Mouse (Mus musculus) neural tube, embryonic 12.5 days (tissue): ENCODE data around the gene Plcb1. TPM values are rescaled to one million over a fixed set of nuclear protein-coding genes. Genes with fewer than 3 reads are reported as not detected.
"Not testable (repeated sequence)": the region's sequence is repeated elsewhere in the genome, so short reads cannot be mapped to it uniquely, and the experiment has no call there.

Source experiments
- ATAC-seq: fragments of 200-750 bp; cut with Nextera tagmentation; 2 replicates; pipeline ENCODE4 v1.8.0; 2017; ENCODE audit warnings: low read depth, mild to moderate bottlenecking, moderate TSS enrichment, moderate library complexity; ENCODE audit not compliant: low FRiP score
- H3K27ac ChIP-seq: fragments of 300-500 bp; sonication (generic); 2 replicates; pipeline ENCODE4 v1.5.1; 2016
- H3K27me3 ChIP-seq: fragments of 300-500 bp; sonication (generic); replicated peaks from 2 replicates; pipeline ENCODE4 v1.6.1; 2016; ENCODE audit warnings: mild to moderate bottlenecking
- H3K36me3 ChIP-seq: fragments of 300-500 bp; sonication (generic); 2 replicates; pipeline ENCODE4 v1.6.1; 2016; ENCODE audit warnings: mild to moderate bottlenecking
- H3K4me1 ChIP-seq: fragments of 300-500 bp; sonication (generic); 2 replicates; pipeline ENCODE4 v1.6.1; 2016
- H3K4me2 ChIP-seq: fragments of 300-500 bp; sonication (generic); replicated peaks from 2 replicates; pipeline ENCODE4 v1.6.1; 2016; ENCODE audit warnings: mild to moderate bottlenecking
- H3K4me3 ChIP-seq: fragments of 300-500 bp; sonication (generic); 2 replicates; pipeline ENCODE4 v1.5.1; 2016
- H3K9ac ChIP-seq: fragments of 300-500 bp; sonication (generic); 2 replicates; pipeline ENCODE4 v1.6.1; 2016; ENCODE audit warnings: mild to moderate bottlenecking
- H3K9me3 ChIP-seq: fragments of 300-500 bp; sonication (generic); 2 replicates; pipeline ENCODE4 v1.6.1; 2016; ENCODE audit warnings: mild to moderate bottlenecking
- WGBS: fragments of 180-500 bp; shearing (Covaris S2); methylation state at CpG from one replicate; pipeline ENCODE4 v1.1.7; 2016; 5-methylcytosine and 5-hydroxymethylcytosine counted together
- polyA plus RNA-seq: library from polyadenylated mRNA; unstranded; fragments of >200 nt; fragmentation: Nextera tagmentation; extraction: Ambion mirVana; gene quantifications from 2 replicates; pipeline ENCODE4 v1.2.1, GENCODE M21; 2016

Plcb1 gene
- polyA plus RNA-seq, 1 experiment from 2014 or later: 29.0 TPM

DNA sequence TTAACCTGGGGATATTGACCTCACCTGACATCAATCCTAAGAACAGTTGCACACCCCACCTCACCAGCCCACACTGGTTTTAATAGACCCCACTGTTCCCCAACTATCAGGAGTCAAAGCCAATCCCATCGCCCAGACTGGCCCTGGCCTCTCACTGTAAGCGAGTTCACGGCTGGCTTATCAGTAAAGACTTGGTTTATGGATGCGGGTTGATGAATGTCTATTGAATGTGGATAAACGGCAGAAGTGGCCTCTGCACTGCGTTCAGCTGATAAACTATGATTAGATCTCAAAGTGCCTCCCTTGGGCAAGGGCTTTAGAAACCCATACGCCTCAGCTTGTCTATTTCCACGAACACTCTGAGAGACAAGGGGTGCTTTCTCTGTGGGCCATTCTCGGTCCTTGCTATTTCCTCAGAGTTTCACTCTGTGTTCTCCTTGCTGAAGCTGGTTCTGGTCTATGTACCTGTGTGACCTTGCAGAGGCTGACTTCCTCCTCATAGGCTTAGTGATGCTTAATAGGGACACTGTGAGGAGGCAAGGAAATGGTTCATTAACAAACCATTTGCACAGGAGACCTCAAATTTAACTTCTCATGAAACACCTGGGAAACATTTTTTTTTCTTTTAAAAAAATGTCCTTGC, 203.9 kb downstream of the Plcb1 start:
- H3K4me2 ChIP-seq: no peak overlapping the region

DNA sequence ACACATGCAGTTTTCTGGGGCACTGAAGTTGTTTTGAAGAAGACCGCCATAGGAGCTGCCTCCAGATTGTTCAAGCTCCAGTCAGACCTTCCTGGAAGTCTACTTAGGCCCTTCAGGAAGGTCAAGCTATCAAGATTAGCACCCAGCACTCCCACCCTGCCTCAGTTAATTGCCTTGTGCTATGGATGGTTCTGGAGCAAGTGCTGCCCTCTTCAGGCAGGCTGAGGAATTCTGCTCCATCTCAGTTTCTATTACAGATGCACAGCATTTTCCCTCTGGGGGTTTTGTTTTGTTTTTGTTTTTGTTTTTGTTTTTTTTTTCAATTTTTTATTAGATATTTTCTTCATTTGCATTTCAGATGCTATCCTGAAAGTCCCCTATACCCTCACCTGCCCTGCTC, 221.3 kb downstream of the Plcb1 start:
- Histone ChIP-seq H3K4me2 (no peak overlapping the region), H3K9me3 (no peaks in the 10 kb centered on the region)
- WGBS: 90% methylated on average over 1 of the region's 1 CpGs

More for the DNA sequence above, 203.9 kb downstream of the Plcb1 start:
- H3K9me3 ChIP-seq: no peaks in the 10 kb centered on the region
- no peak for ATAC-seq
- no peaks in the 10 kb centered on the region for H3K36me3 ChIP-seq
- H3K27me3 ChIP-seq: no peaks in the 10 kb centered on the region
- no peak overlapping the region for H3K27ac ChIP-seq
- 79% methylated on average over 9 of the region's 9 CpGs for WGBS
- H3K4me3 ChIP-seq: no peak overlapping the region
- no peaks in the 10 kb centered on the region for H3K4me1 ChIP-seq
- H3K9ac ChIP-seq: no peak overlapping the region

DNA sequence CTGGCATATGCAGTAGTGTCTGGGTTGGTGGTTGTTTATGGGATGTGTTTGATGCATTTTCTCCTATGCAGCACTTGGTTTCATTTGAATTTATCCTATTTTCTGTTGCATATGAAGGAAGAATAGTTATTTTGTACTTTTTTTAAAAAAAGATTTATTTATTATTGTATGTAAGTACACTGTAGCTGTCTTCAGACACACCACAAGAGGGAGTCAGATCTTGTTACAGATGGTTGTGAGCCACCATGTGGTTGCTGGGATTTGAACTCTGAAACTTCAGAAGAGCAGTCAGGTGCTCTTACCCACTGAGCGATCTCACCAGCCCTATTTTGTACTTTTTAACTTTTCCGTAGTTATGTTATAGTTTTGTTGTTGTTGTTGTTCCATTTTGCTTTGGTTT, 222.0 kb downstream of the Plcb1 start:
- not testable (repeated sequence) for H3K4me1 ChIP-seq, H3K9me3 ChIP-seq, H3K9ac ChIP-seq, H3K27me3 ChIP-seq, ATAC-seq, H3K36me3 ChIP-seq, H3K27ac ChIP-seq, H3K4me2 ChIP-seq, H3K4me3 ChIP-seq
- 94% methylated on average over 2 of the region's 2 CpGs for WGBS

More for the DNA sequence above, 221.3 kb downstream of the Plcb1 start:
- no peak for ATAC-seq
- no peaks in the 10 kb centered on the region for H3K36me3 ChIP-seq
- H3K27me3 ChIP-seq: no peaks in the 10 kb centered on the region
- H3K4me3 ChIP-seq: no peak overlapping the region
- H3K9ac ChIP-seq: no peak overlapping the region
- no peak overlapping the region for H3K27ac ChIP-seq
- no peaks in the 10 kb centered on the region for H3K4me1 ChIP-seq

DNA sequence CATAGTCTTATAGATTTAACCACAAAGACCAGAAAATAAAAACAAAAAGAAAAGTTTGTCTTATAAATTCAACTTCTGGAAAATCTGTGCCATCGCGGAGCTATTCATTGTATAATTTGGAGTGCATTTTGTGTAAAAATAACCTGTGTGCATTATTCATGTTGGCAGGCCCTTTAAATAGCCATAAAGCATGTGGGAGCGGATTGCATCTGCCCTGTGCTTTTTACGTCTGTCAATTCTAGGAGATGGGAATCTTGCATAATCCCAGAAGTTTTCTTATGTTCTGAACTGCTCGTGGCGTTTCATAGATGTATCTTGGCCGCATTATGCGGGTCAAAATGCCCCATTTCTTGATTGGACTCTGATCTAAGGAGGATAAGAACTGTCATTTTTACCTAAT, 224.5 kb downstream of the Plcb1 start:
- H3K27ac ChIP-seq: no peak overlapping the region
- no peak for ATAC-seq
- H3K9me3 ChIP-seq: no peaks in the 10 kb centered on the region
- H3K27me3 ChIP-seq: no peaks in the 10 kb centered on the region
- H3K4me2 ChIP-seq: no peak overlapping the region
- no peak overlapping the region for H3K9ac ChIP-seq
- no peaks in the 10 kb centered on the region for H3K36me3 ChIP-seq
- H3K4me3 ChIP-seq: no peak overlapping the region
- no peaks in the 10 kb centered on the region for H3K4me1 ChIP-seq
- 80% methylated on average over 8 of the region's 8 CpGs for WGBS

DNA sequence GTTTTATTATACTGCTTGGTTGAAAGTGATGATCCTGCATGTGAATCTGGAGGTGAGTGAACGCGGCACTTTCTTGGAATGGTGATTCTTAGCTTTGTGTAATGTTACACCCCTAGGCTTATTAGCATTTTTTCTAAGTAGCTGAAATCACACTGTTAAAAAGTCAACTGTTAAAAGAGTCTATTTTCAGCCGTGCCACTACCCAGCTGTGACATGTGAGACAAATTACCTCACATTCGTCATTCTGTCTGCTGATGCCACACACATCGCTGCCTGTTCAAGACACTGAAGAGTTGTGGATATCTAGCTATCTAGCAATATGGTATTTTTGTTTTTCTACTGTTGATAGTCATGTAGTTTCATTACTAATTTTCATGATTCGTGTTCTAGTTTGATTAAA, 229.6 kb downstream of the Plcb1 start:
- Histone ChIP-seq H3K9ac (no peak overlapping the region), H3K9me3 (no peaks in the 10 kb centered on the region), H3K27me3 (no peaks in the 10 kb centered on the region), H3K4me3 (no peak overlapping the region), H3K36me3 (no peaks in the 10 kb centered on the region), H3K4me1 (no peaks in the 10 kb centered on the region), H3K4me2 (no peak overlapping the region), H3K27ac (no peak overlapping the region)
- no peak for ATAC-seq
- 62% methylated on average over 6 of the region's 6 CpGs for WGBS

DNA sequence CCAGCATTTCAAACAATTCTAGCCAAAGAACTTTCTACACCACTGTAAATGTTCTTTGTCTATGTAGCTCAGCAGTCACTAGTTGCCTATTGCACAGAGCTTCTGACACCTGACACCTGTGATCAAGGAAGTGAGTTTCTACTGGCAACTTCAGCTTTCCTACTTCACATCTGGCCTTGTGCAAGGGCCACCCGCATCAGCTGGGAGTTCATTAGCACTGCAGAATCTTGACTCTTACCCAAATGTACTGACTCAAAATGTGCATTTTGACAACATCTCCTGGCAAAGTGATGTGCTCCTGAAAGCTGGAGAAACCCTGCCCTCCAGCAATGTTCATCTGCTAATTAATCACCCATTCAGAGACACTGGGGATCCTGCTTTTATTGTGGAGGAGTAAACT, 232.4 kb downstream of the Plcb1 start:
- 73% methylated on average over 1 of the region's 1 CpGs for WGBS

DNA sequence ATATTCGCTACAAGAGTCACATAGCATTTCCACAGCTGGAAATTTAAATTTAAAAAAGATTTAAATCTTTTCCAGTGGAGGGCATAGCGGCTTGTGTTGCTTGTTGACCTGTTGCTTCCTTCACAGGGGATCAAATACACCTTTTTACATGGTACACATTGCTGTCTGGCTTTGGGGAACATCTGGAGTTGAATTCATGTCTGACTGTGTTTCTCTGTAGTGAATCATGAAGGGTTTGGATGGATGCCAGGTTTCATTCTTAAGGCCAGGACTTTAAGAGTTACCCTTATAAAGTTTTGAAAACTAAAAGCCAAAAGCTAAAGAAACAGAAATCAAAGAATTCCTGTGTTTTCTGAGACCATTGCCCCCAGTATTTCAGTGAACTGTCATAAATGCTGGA, 232.8 kb downstream of the Plcb1 start:
- Histone ChIP-seq H3K4me2 (no peak overlapping the region), H3K4me3 (no peak overlapping the region), H3K36me3 (no peaks in the 10 kb centered on the region), H3K4me1 (no peaks in the 10 kb centered on the region), H3K27me3 (no peaks in the 10 kb centered on the region), H3K9me3 (no peaks in the 10 kb centered on the region), H3K27ac (no peak overlapping the region), H3K9ac (no peak overlapping the region)
- WGBS: 89% methylated on average over 2 of the region's 2 CpGs
- ATAC-seq: no peak

More for the DNA sequence above, 232.4 kb downstream of the Plcb1 start:
- no peak overlapping the region for H3K9ac ChIP-seq
- H3K4me2 ChIP-seq: no peak overlapping the region
- H3K27me3 ChIP-seq: no peaks in the 10 kb centered on the region
- no peaks in the 10 kb centered on the region for H3K36me3 ChIP-seq
- no peak for ATAC-seq
- H3K9me3 ChIP-seq: no peaks in the 10 kb centered on the region
- H3K27ac ChIP-seq: no peak overlapping the region
- H3K4me1 ChIP-seq: no peaks in the 10 kb centered on the region
- H3K4me3 ChIP-seq: no peak overlapping the region

DNA sequence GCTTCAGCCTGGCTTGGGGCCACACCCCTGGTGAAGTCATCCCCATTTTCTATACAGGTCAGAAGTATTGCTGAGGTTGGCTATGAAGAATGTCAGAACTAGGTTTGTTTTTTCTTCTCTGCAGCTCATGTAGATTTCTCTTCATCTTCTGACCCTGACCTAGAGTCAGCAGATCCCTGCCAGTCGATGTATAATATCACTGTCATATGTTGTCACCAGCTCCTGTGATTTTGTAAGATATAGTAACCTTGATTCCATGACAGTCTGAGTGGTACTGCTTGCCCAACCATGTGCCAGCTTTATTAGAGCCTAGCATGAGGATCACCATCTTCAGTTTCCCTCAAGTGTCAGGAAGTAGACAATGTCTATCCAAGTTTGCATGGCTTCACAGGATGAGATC, 233.7 kb downstream of the Plcb1 start:
- Histone ChIP-seq H3K9ac (no peak overlapping the region), H3K4me2 (no peak overlapping the region), H3K27ac (no peak overlapping the region), H3K36me3 (no peaks in the 10 kb centered on the region), H3K27me3 (no peaks in the 10 kb centered on the region), H3K9me3 (no peaks in the 10 kb centered on the region), H3K4me1 (no peaks in the 10 kb centered on the region), H3K4me3 (no peak overlapping the region)
- WGBS: 97% methylated on average over 1 of the region's 1 CpGs
- no peak for ATAC-seq

DNA sequence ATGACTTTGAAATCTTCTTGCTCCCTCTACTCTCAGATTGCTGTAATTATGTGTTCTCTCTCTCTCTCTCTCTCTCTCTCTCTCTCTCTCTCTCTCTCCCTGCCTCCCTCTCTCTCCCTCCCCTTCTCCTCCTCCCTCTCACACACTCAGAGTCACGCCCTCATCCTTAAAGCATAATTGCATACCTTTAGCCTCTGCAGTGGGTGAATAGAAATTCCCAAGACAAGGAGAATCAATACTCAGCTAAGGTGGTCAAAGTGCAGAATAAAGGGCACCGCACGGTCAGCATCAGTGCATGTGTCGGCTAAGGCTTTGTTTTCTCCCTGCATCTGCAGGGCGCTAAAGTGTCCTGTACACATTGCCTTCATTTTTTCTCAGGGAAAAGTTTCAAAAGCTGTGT, 243.4 kb downstream of the Plcb1 start:
- Histone ChIP-seq H3K4me3 (no peak overlapping the region), H3K27me3 (no peaks in the 10 kb centered on the region), H3K4me1 (peaks cover 9% of the 10 kb centered on the region; the same call in 1 of the 2 replicates), H3K9ac (no peak overlapping the region), H3K9me3 (no peaks in the 10 kb centered on the region), H3K4me2 (peak overlapping the region; percentile 31), H3K36me3 (no peaks in the 10 kb centered on the region), H3K27ac (no peak overlapping the region)
- 0 out of 2 replicates have a peak, but pooled peaks have one; percentile 46 for ATAC-seq
- WGBS: 36% methylated on average over 5 of the region's 5 CpGs

DNA sequence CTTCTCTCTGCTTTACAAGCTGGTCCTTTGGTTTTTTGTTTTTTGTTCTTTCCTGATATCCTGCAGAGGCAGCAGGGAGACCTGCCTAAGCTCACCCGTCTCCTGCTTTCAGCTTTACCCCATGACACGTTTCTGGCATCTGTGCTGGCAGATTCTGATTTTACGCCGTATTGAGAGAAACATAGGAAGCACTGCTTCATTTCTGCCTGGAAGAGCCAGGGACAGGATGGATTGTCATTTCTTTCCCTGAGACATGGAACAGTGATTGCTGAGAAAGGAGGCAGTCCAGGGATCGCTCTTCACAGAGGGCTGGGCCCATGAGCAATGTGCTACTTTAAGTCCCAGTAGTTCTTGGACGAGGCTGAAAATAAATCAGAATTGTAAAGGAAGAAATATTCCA, 243.8 kb downstream of the Plcb1 start:
- H3K27ac ChIP-seq: no peak overlapping the region
- ATAC-seq: 0 out of 2 replicates have a peak, but pooled peaks have one; percentile 21
- H3K9ac ChIP-seq: no peak overlapping the region
- WGBS: 34% methylated on average over 6 of the region's 6 CpGs
- H3K36me3 ChIP-seq: no peaks in the 10 kb centered on the region
- no peaks in the 10 kb centered on the region for H3K27me3 ChIP-seq
- no peak overlapping the region for H3K4me3 ChIP-seq
- peaks cover 9% of the 10 kb centered on the region; the same call in 1 of the 2 replicates for H3K4me1 ChIP-seq
- peak overlapping the region; percentile 31 for H3K4me2 ChIP-seq
- no peaks in the 10 kb centered on the region for H3K9me3 ChIP-seq

DNA sequence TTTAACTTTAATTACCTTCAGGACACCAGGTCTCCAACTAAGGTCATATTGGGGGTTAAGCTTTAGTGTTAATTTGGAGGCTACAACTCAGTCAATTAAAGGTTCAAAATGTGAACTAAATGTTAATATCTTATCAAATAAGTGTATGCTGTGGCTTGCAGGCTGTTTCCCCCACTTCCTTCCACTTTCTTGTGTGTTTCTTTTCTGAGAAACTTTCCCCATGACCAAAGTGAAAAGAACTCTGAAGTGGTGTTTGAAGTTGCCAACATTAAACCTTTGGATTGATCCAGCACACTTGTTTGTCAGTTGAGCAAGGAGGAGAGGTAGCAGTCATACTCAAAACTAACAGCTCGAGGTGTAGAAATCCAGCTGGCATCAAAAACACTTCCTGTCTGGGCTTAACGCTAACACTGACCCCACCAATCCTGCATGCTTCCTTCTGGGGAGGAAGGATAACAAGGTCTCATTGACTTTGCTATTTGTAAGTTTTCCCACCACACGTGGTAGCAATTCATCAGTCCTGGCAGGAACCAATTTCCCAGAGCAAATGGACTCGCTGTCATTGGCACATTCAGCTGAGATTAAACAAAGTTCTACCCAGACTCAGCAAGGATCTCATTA, 249.9 kb downstream of the Plcb1 start:
- ATAC-seq: no peak

DNA sequence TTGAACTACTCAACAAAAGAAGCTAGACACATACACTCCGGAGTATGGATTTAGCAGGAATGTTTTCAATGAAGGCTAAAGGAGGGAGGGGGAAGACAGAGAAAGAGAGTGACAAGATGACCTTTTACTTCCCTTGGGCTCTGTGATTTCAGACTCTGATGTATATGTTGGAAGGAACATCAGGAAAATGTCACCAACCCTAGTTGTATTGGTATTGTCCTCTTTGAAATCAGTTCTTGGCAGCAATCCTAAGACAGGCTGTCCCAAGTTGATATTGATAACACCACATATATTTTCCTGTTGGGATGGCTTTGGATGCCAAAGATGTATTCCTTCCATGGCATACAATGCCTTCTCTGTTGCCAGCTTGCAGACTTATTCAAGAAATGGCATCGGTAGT, 262.9 kb downstream of the Plcb1 start:
- WGBS: 68% methylated on average over 2 of the region's 2 CpGs
- Histone ChIP-seq H3K36me3 (no peaks in the 10 kb centered on the region), H3K4me1 (no peaks in the 10 kb centered on the region), H3K27ac (no peak overlapping the region), H3K9ac (no peak overlapping the region), H3K9me3 (no peaks in the 10 kb centered on the region), H3K27me3 (no peaks in the 10 kb centered on the region), H3K4me3 (no peak overlapping the region), H3K4me2 (no peak overlapping the region)
- no peak for ATAC-seq

More for the DNA sequence above, 249.9 kb downstream of the Plcb1 start:
- Histone ChIP-seq H3K4me2 (no peak overlapping the region), H3K9me3 (no peaks in the 10 kb centered on the region), H3K4me3 (no peak overlapping the region), H3K27ac (no peak overlapping the region), H3K4me1 (no peaks in the 10 kb centered on the region), H3K27me3 (no peaks in the 10 kb centered on the region), H3K9ac (no peak overlapping the region), H3K36me3 (no peaks in the 10 kb centered on the region)
- WGBS: 44% methylated on average over 4 of the region's 4 CpGs

DNA sequence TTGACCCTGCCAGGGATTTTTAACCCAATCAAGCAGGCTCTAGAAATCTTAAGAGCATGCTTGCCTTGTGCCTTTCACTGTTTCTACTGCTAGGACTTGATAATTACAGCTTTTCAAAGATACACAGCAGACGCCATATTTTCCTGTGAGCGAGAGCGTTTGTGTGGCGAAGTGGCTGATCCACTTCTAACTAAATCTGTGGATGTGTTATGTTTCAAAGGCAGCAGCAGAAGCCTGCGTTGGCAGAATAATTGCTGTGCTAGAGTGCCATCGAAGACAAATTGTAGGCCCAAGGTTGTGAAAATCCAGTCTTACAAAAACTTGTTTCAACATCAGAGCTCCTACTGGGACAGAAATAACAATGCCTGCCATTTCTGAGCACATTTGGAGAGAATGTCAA, 263.4 kb downstream of the Plcb1 start:
- H3K27me3 ChIP-seq: no peaks in the 10 kb centered on the region
- H3K36me3 ChIP-seq: no peaks in the 10 kb centered on the region
- WGBS: 76% methylated on average over 6 of the region's 6 CpGs

More for the DNA sequence above, 263.4 kb downstream of the Plcb1 start:
- no peaks in the 10 kb centered on the region for H3K4me1 ChIP-seq
- H3K27ac ChIP-seq: no peak overlapping the region
- no peak overlapping the region for H3K4me3 ChIP-seq
- no peak overlapping the region for H3K4me2 ChIP-seq
- no peak overlapping the region for H3K9ac ChIP-seq
- ATAC-seq: no peak
- no peaks in the 10 kb centered on the region for H3K9me3 ChIP-seq
